Mouse (Mus musculus) testis, adult 2 months (tissue): Measurements from ENCODE around the gene Raver1. TPM values are rescaled to one million over a fixed set of nuclear protein-coding genes. Genes with fewer than 3 reads are reported as not detected.

Source experiments
- H3K27ac ChIP-seq: fragments of 200-500 bp; 2 replicates; pipeline ENCODE4 v1.5.1; 2012; ENCODE audit warnings: low read depth, low read length; ENCODE audit not compliant: control insufficient read depth, insufficient read depth
- H3K27me3 ChIP-seq: fragments of 200-500 bp; 2 replicates; pipeline ENCODE4 v1.6.1; 2012; ENCODE audit warnings: mild to moderate bottlenecking, low read length, moderate library complexity; ENCODE audit not compliant: control insufficient read depth, insufficient read depth
- H3K36me3 ChIP-seq: fragments of 200-500 bp; 2 replicates; pipeline ENCODE4 v1.6.1; 2012; ENCODE audit warnings: mild to moderate bottlenecking, low read length; ENCODE audit not compliant: control insufficient read depth, insufficient read depth
- H3K4me1 ChIP-seq: fragments of 200-500 bp; 2 replicates; pipeline ENCODE4 v1.6.1; 2012; ENCODE audit warnings: low read length; ENCODE audit not compliant: control insufficient read depth, insufficient read depth
- H3K4me3 ChIP-seq: fragments of 200-500 bp; 2 replicates; pipeline ENCODE4 v1.5.1; 2012; ENCODE audit warnings: low read depth, mild to moderate bottlenecking, low read length, moderate library complexity, mixed read lengths; ENCODE audit not compliant: control insufficient read depth
- CTCF ChIP-seq: fragments of 200-500 bp; IDR thresholded peaks from 2 replicates; pipeline ENCODE4 v1.5.1; 2012; ENCODE audit warnings: low read depth, mild to moderate bottlenecking, inconsistent platforms, low read length, moderate library complexity; ENCODE audit not compliant: control insufficient read depth, insufficient read depth, insufficient replicate concordance
- POLR2A ChIP-seq: fragments of 200-500 bp; IDR thresholded peaks from 2 replicates; pipeline ENCODE4 v1.6.1; 2012; ENCODE audit warnings: low read depth, mild to moderate bottlenecking, inconsistent platforms, low read length, moderate library complexity; ENCODE audit not compliant: control insufficient read depth
- polyA plus RNA-seq: library from polyadenylated mRNA; depleted of rRNA; stranded (reverse); fragments of >200 nt; gene quantifications from 2 replicates; pipeline ENCODE4 v1.2.3, GENCODE M21; 2012

Raver1 gene
- polyA plus RNA-seq, 1 experiment = 71.1 TPM

- no peaks in the 10 kb centered on the region for H3K4me1 ChIP-seq
- no peak overlapping the region for H3K27ac ChIP-seq
- no peaks in the 10 kb centered on the region; the same call in 1 of the 2 replicates for H3K36me3 ChIP-seq
- TF ChIP-seq CTCF = no peak
- no peak for TF ChIP-seq POLR2A
- no peak overlapping the region for H3K4me3 ChIP-seq
- H3K27me3 ChIP-seq = no peaks in the 10 kb centered on the region
Observed at GRCm38 (mm10) chr9:21102076-21102475, 10.3 kb upstream of the Raver1 start.

DNA sequence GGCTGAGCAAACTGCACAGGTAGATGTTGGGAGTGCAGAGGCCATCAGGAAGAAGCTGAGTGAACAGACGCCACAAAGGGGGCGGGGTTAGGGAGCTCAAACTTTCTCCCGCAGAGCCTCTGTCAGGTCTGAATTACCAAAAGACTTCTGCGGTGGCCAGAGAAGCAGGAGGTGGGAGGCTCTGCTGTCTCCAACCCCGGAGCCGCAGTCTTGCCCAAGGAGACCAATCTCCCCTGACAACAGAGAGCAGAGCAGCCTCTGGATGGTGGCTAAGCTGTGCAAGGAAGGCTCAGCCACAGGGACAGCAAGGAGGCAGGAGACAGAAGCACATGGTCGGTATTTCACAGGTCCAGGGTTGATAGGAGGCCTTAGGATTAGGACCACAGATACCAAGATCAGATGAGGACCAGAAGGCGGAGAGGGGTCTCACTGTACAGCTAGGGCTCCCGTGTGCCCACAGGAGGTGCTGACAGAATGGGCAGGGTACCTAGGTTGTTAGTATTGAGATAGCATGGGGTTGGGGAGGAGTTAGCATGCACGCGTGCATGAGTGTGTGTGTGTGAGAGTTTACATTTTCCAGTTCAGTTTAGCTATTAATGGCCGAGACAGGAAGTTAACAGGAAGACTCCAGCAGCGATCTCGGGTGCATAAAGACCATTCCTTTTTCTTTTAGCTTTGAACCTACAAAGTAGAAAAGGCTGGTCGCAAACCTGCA is 8.8 kb upstream of the Raver1 start:
- Histone ChIP-seq H3K27ac (no peak overlapping the region), H3K27me3 (no peaks in the 10 kb centered on the region), H3K4me3 (no peak overlapping the region)

DNA sequence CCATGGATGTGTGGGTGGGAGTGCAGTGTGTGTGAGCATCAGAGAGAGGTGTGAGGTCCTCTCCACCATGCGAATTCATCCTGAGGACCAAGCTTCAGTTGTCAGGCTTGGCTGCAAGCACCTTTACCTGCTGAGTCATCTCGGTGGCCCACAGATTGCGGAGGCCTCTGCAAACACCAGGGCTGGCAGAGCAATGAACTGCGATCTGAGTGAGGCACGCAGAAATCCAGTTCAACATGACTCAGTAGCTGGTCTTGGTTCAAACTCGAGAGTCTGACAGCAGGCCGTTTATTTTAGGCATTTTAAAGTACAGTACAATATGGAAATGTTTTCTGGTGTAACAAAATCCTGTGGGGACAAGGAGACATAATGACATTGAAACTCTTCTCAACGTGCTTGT is 6.0 kb upstream of the Raver1 start:
- H3K4me3 ChIP-seq = no peak overlapping the region
- H3K27ac ChIP-seq = no peak overlapping the region
- no peaks in the 10 kb centered on the region; the same call in 1 of the 2 replicates for H3K36me3 ChIP-seq
- no peaks in the 10 kb centered on the region for H3K27me3 ChIP-seq
- TF ChIP-seq POLR2A (no peak), CTCF (no peak)
- no peaks in the 10 kb centered on the region for H3K4me1 ChIP-seq

More for the DNA sequence above, 8.8 kb upstream of the Raver1 start:
- no peak for TF ChIP-seq POLR2A
- TF ChIP-seq CTCF = no peak
- Histone ChIP-seq H3K36me3 (no peaks in the 10 kb centered on the region; the same call in 1 of the 2 replicates), H3K4me1 (no peaks in the 10 kb centered on the region)

GRCm38 (mm10) chr9:21095958-21096357 is 4.2 kb upstream of the Raver1 start:
- Histone ChIP-seq H3K36me3 (no peaks in the 10 kb centered on the region), H3K27me3 (no peaks in the 10 kb centered on the region), H3K4me1 (peaks cover 1% of the 10 kb centered on the region), H3K27ac (no peak overlapping the region), H3K4me3 (no peak overlapping the region)
- TF ChIP-seq POLR2A = no peak
- TF ChIP-seq CTCF = no peak

GRCm38 (mm10) chr9:21093423-21093822 is 1.6 kb upstream of the Raver1 start:
- TF ChIP-seq POLR2A (0 out of 2 replicates have a peak, but pooled peaks have one; percentile 32), CTCF (no peak)

GRCm38 (mm10) chr9:21090972-21091706 is 669 bp downstream of the Raver1 start:
- H3K27ac ChIP-seq = peak overlapping the region; percentile 79
- peaks cover 9% of the 10 kb centered on the region for H3K4me1 ChIP-seq
- H3K4me3 ChIP-seq = peak overlapping the region; percentile 90
- no peaks in the 10 kb centered on the region for H3K27me3 ChIP-seq
- TF ChIP-seq CTCF = no peak
- TF ChIP-seq POLR2A = no peak
- peaks cover 4% of the 10 kb centered on the region for H3K36me3 ChIP-seq

More at GRCm38 (mm10) chr9:21093423-21093822, 1.6 kb upstream of the Raver1 start:
- Histone ChIP-seq H3K4me1 (peaks cover 9% of the 10 kb centered on the region), H3K27me3 (no peaks in the 10 kb centered on the region), H3K27ac (no peak overlapping the region), H3K4me3 (0 out of 2 replicates have a peak overlapping the region, but pooled peaks have one; percentile 16), H3K36me3 (no peaks in the 10 kb centered on the region; the same call in 1 of the 2 replicates)

DNA sequence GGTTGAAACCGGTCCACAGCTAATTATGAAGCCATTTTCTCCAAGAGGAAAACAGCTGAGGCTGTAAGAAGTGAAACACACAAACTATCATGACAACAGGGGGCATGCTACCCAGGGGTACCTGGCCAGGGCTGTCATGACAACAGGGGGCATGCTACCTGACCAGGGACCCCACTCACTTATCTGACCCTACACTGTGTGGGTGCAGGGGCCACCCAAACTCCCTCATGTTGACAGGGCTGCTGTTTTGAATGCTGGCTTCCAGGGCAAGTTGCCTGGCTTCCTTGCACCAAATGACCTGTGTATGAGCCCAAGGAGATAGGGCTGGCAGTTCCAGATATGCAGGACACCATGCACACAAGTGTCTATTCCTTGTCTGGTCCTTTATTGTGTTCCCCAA is 1.3 kb downstream of the Raver1 start:
- H3K27ac ChIP-seq = no peak overlapping the region
- TF ChIP-seq CTCF (no peak), POLR2A (no peak)
- peaks cover 9% of the 10 kb centered on the region for H3K4me1 ChIP-seq
- H3K4me3 ChIP-seq = peak overlapping the region; percentile 90
- H3K36me3 ChIP-seq = peaks cover 6% of the 10 kb centered on the region
- no peaks in the 10 kb centered on the region for H3K27me3 ChIP-seq
